Mouse (Mus musculus): Measurements from ENCODE around the gene Lta. TPM values are rescaled to one million over a fixed set of nuclear protein-coding genes. Genes with fewer than 3 reads are reported as not detected.

The Lta gene
- polyA plus RNA-seq, 1 experiment from 2014 or later: 0.06 TPM

- no peak overlapping the region for H3K9ac ChIP-seq
- ATAC-seq (ENCODE audit: insufficient read depth): no peak
Measured at GRCm38 (mm10) chr17:35247144-35247543, 42.0 kb upstream of the Lta start.

GRCm38 (mm10) chr17:35245731-35246623, 40.8 kb upstream of the Lta start:
- WGBS (ENCODE audit: insufficient replicate concordance): 66% methylated on average over 15 of the region's 15 CpGs
- Histone ChIP-seq H3K36me3 (replicated peaks) (peaks cover 80% of the 10 kb centered on the region), H3K27me3 (no peaks in the 10 kb centered on the region), H3K4me2 (0 out of 2 replicates have a peak overlapping the region, but pooled peaks have one; percentile 6), H3K9ac (no peak overlapping the region), H3K4me1 (replicated peaks) (peaks cover 52% of the 10 kb centered on the region), H3K27ac (replicated peaks) (no peak overlapping the region), H3K9me3 (replicated peaks) (no peaks in the 10 kb centered on the region), H3K4me3 (replicated peaks) (no peak overlapping the region)
- ATAC-seq (ENCODE audit: insufficient read depth): no peak

More at GRCm38 (mm10) chr17:35247144-35247543, 42.0 kb upstream of the Lta start:
- Histone ChIP-seq H3K4me2 (no peak overlapping the region), H3K27ac (replicated peaks) (no peak overlapping the region), H3K4me1 (replicated peaks) (peaks cover 50% of the 10 kb centered on the region), H3K36me3 (replicated peaks) (peaks cover 91% of the 10 kb centered on the region), H3K9me3 (replicated peaks) (no peaks in the 10 kb centered on the region), H3K4me3 (replicated peaks) (no peak overlapping the region), H3K27me3 (no peaks in the 10 kb centered on the region)
- 79% methylated on average over 7 of the region's 7 CpGs for WGBS (ENCODE audit: insufficient replicate concordance)

GRCm38 (mm10) chr17:35244999-35245398, 39.8 kb upstream of the Lta start:
- 82% methylated on average over 2 of the region's 2 CpGs for WGBS (ENCODE audit: insufficient replicate concordance)
- ATAC-seq (ENCODE audit: insufficient read depth): no peak
- Histone ChIP-seq H3K36me3 (replicated peaks) (peaks cover 70% of the 10 kb centered on the region), H3K27me3 (no peaks in the 10 kb centered on the region), H3K9me3 (replicated peaks) (no peaks in the 10 kb centered on the region), H3K9ac (0 out of 2 replicates have a peak overlapping the region, but pooled peaks have one; percentile 30), H3K4me1 (replicated peaks) (peaks cover 56% of the 10 kb centered on the region), H3K4me2 (peak overlapping the region; percentile 84), H3K4me3 (replicated peaks) (peak overlapping the region; percentile 93; the same call in 1 of the 2 replicates), H3K27ac (replicated peaks) (no peak overlapping the region)

- H3K27ac ChIP-seq (replicated peaks): peak overlapping the region; percentile 94
- peaks cover 51% of the 10 kb centered on the region for H3K36me3 ChIP-seq (replicated peaks)
- H3K4me2 ChIP-seq: peak overlapping the region; percentile 84
- H3K4me1 ChIP-seq (replicated peaks): peaks cover 61% of the 10 kb centered on the region
- no peaks in the 10 kb centered on the region for H3K9me3 ChIP-seq (replicated peaks)
- 5% methylated on average over 16 of the region's 16 CpGs for WGBS (ENCODE audit: insufficient replicate concordance)
- H3K4me3 ChIP-seq (replicated peaks): peak overlapping the region; percentile 93
- peak overlapping the region; percentile 94 for H3K9ac ChIP-seq
- no peaks in the 10 kb centered on the region for H3K27me3 ChIP-seq
- no peak for ATAC-seq (ENCODE audit: insufficient read depth)
Measured at GRCm38 (mm10) chr17:35243086-35243485, 37.9 kb upstream of the Lta start.

- peak; percentile 49 for ATAC-seq (ENCODE audit: insufficient read depth)
- Histone ChIP-seq H3K27ac (replicated peaks) (peak overlapping the region; percentile 94), H3K9me3 (replicated peaks) (no peaks in the 10 kb centered on the region), H3K4me3 (replicated peaks) (peak overlapping the region; percentile 93), H3K4me2 (peak overlapping the region; percentile 84), H3K9ac (peak overlapping the region; percentile 94), H3K4me1 (replicated peaks) (peaks cover 60% of the 10 kb centered on the region), H3K36me3 (replicated peaks) (peaks cover 43% of the 10 kb centered on the region), H3K27me3 (no peaks in the 10 kb centered on the region)
- under 1% methylated on average over 55 of the region's 55 CpGs for WGBS (ENCODE audit: insufficient replicate concordance)
Measured at GRCm38 (mm10) chr17:35242015-35242941, 37.1 kb upstream of the Lta start.

GRCm38 (mm10) chr17:35241305-35242014, 36.3 kb upstream of the Lta start, which contains the start of gene Ddx39b:
Gene Ddx39b (plus strand): TSS chr17:35241746.
- Histone ChIP-seq H3K4me2 (peak within 1 kb of the TSS; percentile 84), H3K4me3 (replicated peaks) (peak within 1 kb of the TSS; percentile 93), H3K4me1 (replicated peaks) (peaks cover 57% of the 10 kb centered on the region), H3K36me3 (replicated peaks) (peaks cover 35% of the 10 kb centered on the region), H3K27me3 (no peaks in the 10 kb centered on the region), H3K27ac (replicated peaks) (peak within 1 kb of the TSS; percentile 94), H3K9me3 (replicated peaks) (no peaks in the 10 kb centered on the region), H3K9ac (peak within 1 kb of the TSS; percentile 94)
- under 1% methylated on average over 69 of the region's 69 CpGs for WGBS (ENCODE audit: insufficient replicate concordance)
- peak; percentile 84 for ATAC-seq (ENCODE audit: insufficient read depth)

- WGBS (ENCODE audit: insufficient replicate concordance): 35% methylated on average over 12 of the region's 12 CpGs
- H3K9me3 ChIP-seq (replicated peaks): no peaks in the 10 kb centered on the region
Measured at GRCm38 (mm10) chr17:35240384-35241304, 35.5 kb upstream of the Lta start.

GRCm38 (mm10) chr17:35239700-35240099, 34.5 kb upstream of the Lta start:
- H3K9me3 ChIP-seq (replicated peaks): no peaks in the 10 kb centered on the region
- no peak for ATAC-seq (ENCODE audit: insufficient read depth)
- no peak overlapping the region for H3K4me3 ChIP-seq (replicated peaks)
- no peak overlapping the region for H3K4me2 ChIP-seq
- peaks cover 49% of the 10 kb centered on the region for H3K4me1 ChIP-seq (replicated peaks)
- 57% methylated on average over 5 of the region's 5 CpGs for WGBS (ENCODE audit: insufficient replicate concordance)
- H3K27me3 ChIP-seq: no peaks in the 10 kb centered on the region
- H3K9ac ChIP-seq: no peak overlapping the region
- H3K36me3 ChIP-seq (replicated peaks): peaks cover 17% of the 10 kb centered on the region
- H3K27ac ChIP-seq (replicated peaks): no peak overlapping the region

More at GRCm38 (mm10) chr17:35240384-35241304, 35.5 kb upstream of the Lta start:
- Histone ChIP-seq H3K27ac (replicated peaks) (peak overlapping the region; percentile 94), H3K9ac (peak overlapping the region; percentile 58), H3K4me2 (peak overlapping the region; percentile 84), H3K4me1 (replicated peaks) (peaks cover 54% of the 10 kb centered on the region), H3K4me3 (replicated peaks) (peak overlapping the region; percentile 93), H3K36me3 (replicated peaks) (peaks cover 27% of the 10 kb centered on the region), H3K27me3 (no peaks in the 10 kb centered on the region)
- no peak for ATAC-seq (ENCODE audit: insufficient read depth)

- Histone ChIP-seq H3K4me2 (no peak overlapping the region), H3K9me3 (replicated peaks) (no peaks in the 10 kb centered on the region), H3K4me1 (replicated peaks) (peaks cover 51% of the 10 kb centered on the region), H3K27ac (replicated peaks) (no peak overlapping the region), H3K9ac (no peak overlapping the region), H3K4me3 (replicated peaks) (no peak overlapping the region), H3K36me3 (replicated peaks) (peaks cover 13% of the 10 kb centered on the region; the same call in 1 of the 2 replicates), H3K27me3 (no peaks in the 10 kb centered on the region)
- no peak for ATAC-seq (ENCODE audit: insufficient read depth)
- WGBS (ENCODE audit: insufficient replicate concordance): 77% methylated on average over 12 of the region's 12 CpGs
Measured at GRCm38 (mm10) chr17:35237504-35237903, 32.4 kb upstream of the Lta start.
